In genomic region chr9:48075661-48076240, GRCm38 (mm10) we compare ENCODE assay signal across 22 mouse cellular contexts.
DNase-seq lines count a peak whose midpoint lies in the region; ATAC-seq lines count a peak whose summit lies in the region.
"Had no signal": no experiment of that assay in that cellular context is flagged by ENCODE, and none has a peak within 500 bp of the region (broad histone marks: within the 10 kb centered on the region; RNA-seq: fewer than 3 reads in every experiment).

No protein-coding gene starts in this region.

- 44% methylated on average over 5 of the region's 5 CpGs for WGBS in forebrain, embryonic 15.5 days
- whole genome bisulfite sequencing in forebrain, embryonic 13.5 days: 67% methylated on average over 5 of the region's 5 CpGs
- WGBS in hindbrain, embryonic 16.5 days: 71% methylated on average over 5 of the region's 5 CpGs
- 80% methylated on average over 5 of the region's 5 CpGs for WGBS in hindbrain, embryonic 14.5 days

- H3K27me3 ChIP-seq in forebrain, embryonic 15.5 days: no peaks in the 10 kb centered on the region
- peaks cover 5% of the 10 kb centered on the region; the same call in 1 of the 2 replicates for H3K27me3 ChIP-seq in forebrain, embryonic 13.5 days
- H3K27me3 ChIP-seq in hindbrain, embryonic 16.5 days (replicated peaks; ENCODE audit: control insufficient read depth, insufficient read depth, low read length): no peaks in the 10 kb centered on the region
- no peaks in the 10 kb centered on the region for H3K27me3 ChIP-seq in hindbrain, embryonic 14.5 days (ENCODE audit: control insufficient read depth, insufficient read depth, low read length)
- H3K27me3 ChIP-seq: heart, embryonic 15.5 days had no signal

- no peak overlapping the region for H3K4me3 ChIP-seq in forebrain, embryonic 15.5 days
- no peak overlapping the region for H3K4me3 ChIP-seq in forebrain, embryonic 13.5 days
- no peak overlapping the region for H3K4me3 ChIP-seq in hindbrain, embryonic 16.5 days (ENCODE audit: low read length)
- no peak overlapping the region for H3K4me3 ChIP-seq in hindbrain, embryonic 14.5 days (replicated peaks; ENCODE audit: low read length)
- H3K4me3 ChIP-seq: embryonic facial prominence, embryonic 10.5 days; heart, adult 2 months; heart, embryonic 15.5 days had no signal

- no peaks in the 10 kb centered on the region for H3K36me3 ChIP-seq in forebrain, embryonic 15.5 days
- H3K36me3 ChIP-seq in forebrain, embryonic 13.5 days (ENCODE audit: poor library complexity, severe bottlenecking): no peaks in the 10 kb centered on the region
- no peaks in the 10 kb centered on the region for H3K36me3 ChIP-seq in hindbrain, embryonic 16.5 days (ENCODE audit: control insufficient read depth, insufficient read depth, low read length)
- no peaks in the 10 kb centered on the region for H3K36me3 ChIP-seq in hindbrain, embryonic 14.5 days (replicated peaks; ENCODE audit: control insufficient read depth, insufficient read depth)
- H3K36me3 ChIP-seq: embryonic facial prominence, embryonic 10.5 days; G1E; heart, embryonic 15.5 days had no signal

- H3K4me2 ChIP-seq in forebrain, embryonic 15.5 days (replicated peaks): no peak overlapping the region
- no peak overlapping the region for H3K4me2 ChIP-seq in forebrain, embryonic 13.5 days
- no peak overlapping the region for H3K4me2 ChIP-seq in hindbrain, embryonic 16.5 days (ENCODE audit: low read length)
- no peak overlapping the region for H3K4me2 ChIP-seq in hindbrain, embryonic 14.5 days (replicated peaks)
- H3K4me2 ChIP-seq: heart, embryonic 11.5 days; heart, embryonic 15.5 days had no signal

- no peak overlapping the region for H3K9ac ChIP-seq in forebrain, embryonic 15.5 days (replicated peaks)
- H3K9ac ChIP-seq in forebrain, embryonic 13.5 days: no peak overlapping the region
- H3K9ac ChIP-seq in hindbrain, embryonic 16.5 days (ENCODE audit: low read depth, low read length): no peak overlapping the region
- no peak overlapping the region for H3K9ac ChIP-seq in hindbrain, embryonic 14.5 days
- H3K9ac ChIP-seq: heart, embryonic 15.5 days had no signal

- intact Hi-C loops in left cerebral cortex, postnatal 4 days (cut with DNase I): no loop called here

- H3K4me1 ChIP-seq in forebrain, embryonic 15.5 days: no peaks in the 10 kb centered on the region
- 0 out of 2 replicates have a peak, but pooled peaks cover 8% of the 10 kb centered on the region for H3K4me1 ChIP-seq in forebrain, embryonic 13.5 days
- no peaks in the 10 kb centered on the region for H3K4me1 ChIP-seq in hindbrain, embryonic 16.5 days (ENCODE audit: control insufficient read depth, insufficient read depth, low read depth, low read length)
- H3K4me1 ChIP-seq in hindbrain, embryonic 14.5 days (replicated peaks; ENCODE audit: control insufficient read depth, insufficient read depth, low read length): no peaks in the 10 kb centered on the region
- H3K4me1 ChIP-seq: embryonic facial prominence, embryonic 10.5 days; heart, embryonic 15.5 days had no signal

- no peak overlapping the region for H3K27ac ChIP-seq in forebrain, embryonic 15.5 days (replicated peaks)
- H3K27ac ChIP-seq in forebrain, embryonic 13.5 days: no peak overlapping the region
- H3K27ac ChIP-seq in hindbrain, embryonic 16.5 days (ENCODE audit: low read depth, low read length): no peak overlapping the region
- H3K27ac ChIP-seq in hindbrain, embryonic 14.5 days: no peak overlapping the region
- H3K27ac ChIP-seq: embryonic facial prominence, embryonic 10.5 days; heart, adult 2 months; heart, embryonic 15.5 days had no signal

- DNase-seq in cerebellum, adult 11-12 months: peak; percentile 5
- DNase-seq in cerebellum, adult 8-10 months: no peak
- no peak for DNase-seq in hindbrain, embryonic 14.5 days (ENCODE audit: low spot score)
- DNase-seq in left cerebral cortex, postnatal 4 days: peak; percentile 31
- DNase-seq in left cerebral cortex, adult 8-10 months (ENCODE audit: low spot score in 2 of 2): no peak
- DNase-seq: adrenal gland, adult 8-10 months; adrenal gland, postnatal 36 days; B cell, adult 2 months; cerebellum, postnatal 36 days; gastrocnemius, postnatal 14 days; heart, adult 2 months; heart, postnatal 14 days; kidney, adult 2 months had no signal

- ATAC-seq in forebrain, embryonic 15.5 days (replicated peaks): 0 out of 2 replicates have a peak, but pooled peaks have one; percentile 38
- ATAC-seq in forebrain, embryonic 13.5 days: no peak
- ATAC-seq in hindbrain, embryonic 16.5 days: peak; percentile 76
- no peak for ATAC-seq in hindbrain, embryonic 14.5 days (ENCODE audit: low FRiP score)
- ATAC-seq: CD4-positive, CD25-positive, alpha-beta regulatory T cell, adult 4 months; intestine, embryonic 16.5 days had no signal

- H3K9me3 ChIP-seq in forebrain, embryonic 15.5 days: no peaks in the 10 kb centered on the region
- no peaks in the 10 kb centered on the region for H3K9me3 ChIP-seq in forebrain, embryonic 13.5 days (replicated peaks)
- H3K9me3 ChIP-seq in hindbrain, embryonic 16.5 days (ENCODE audit: control insufficient read depth, low read length): no peaks in the 10 kb centered on the region
- no peaks in the 10 kb centered on the region for H3K9me3 ChIP-seq in hindbrain, embryonic 14.5 days (ENCODE audit: control insufficient read depth, low read length)
- H3K9me3 ChIP-seq: embryonic facial prominence, embryonic 10.5 days; G1E; heart, embryonic 15.5 days had no signal

Comparison
In these comparisons a context has a peak if more than half of its experiments do, and no peak if none do; other contexts are left out.
1. DNase-seq: peak in cerebellum, adult 11-12 months (single experiment) and left cerebral cortex, postnatal 4 days (single experiment); none in cerebellum, adult 8-10 months (single experiment), hindbrain, embryonic 14.5 days (single experiment) and left cerebral cortex, adult 8-10 months (0 of 2).
2. ATAC-seq: peak in forebrain, embryonic 15.5 days (single experiment) and hindbrain, embryonic 16.5 days (single experiment); none in forebrain, embryonic 13.5 days (single experiment) and hindbrain, embryonic 14.5 days (single experiment).